Mouse (Mus musculus) embryonic fibroblast, embryonic 13.5 days (primary cell): ENCODE data around the gene Banf2. TPM values are rescaled to one million over a fixed set of nuclear protein-coding genes. Genes with fewer than 3 reads are reported as not detected.

Source experiments
- H3K27ac ChIP-seq: 2 replicates; pipeline ENCODE4 v1.5.1; 2012; ENCODE audit warnings: low read length, control low read depth, inconsistent platforms; ENCODE audit not compliant: insufficient read depth
- H3K4me1 ChIP-seq: 2 replicates; pipeline ENCODE4 v1.6.1; 2011; ENCODE audit warnings: low read length; ENCODE audit not compliant: control insufficient read depth, insufficient read depth
- H3K4me3 ChIP-seq: 2 replicates; pipeline ENCODE4 v1.5.1; 2011; ENCODE audit warnings: mild to moderate bottlenecking, control low read depth, low read length; ENCODE audit not compliant: insufficient read depth
- CTCF ChIP-seq: IDR thresholded peaks from 2 replicates; pipeline ENCODE4 v1.5.1; 2011; ENCODE audit warnings: mild to moderate bottlenecking, control low read depth, low read length, moderate library complexity, borderline replicate concordance; ENCODE audit not compliant: insufficient read depth
- POLR2A ChIP-seq: IDR thresholded peaks from 2 replicates; pipeline ENCODE4 v1.6.1; 2011; ENCODE audit warnings: low read depth, mild to moderate bottlenecking, control low read depth, low read length, moderate library complexity
- polyA plus RNA-seq: library from polyadenylated mRNA; stranded (reverse); fragments of >200 nt; gene quantifications from 2 replicates; pipeline ENCODE4 v1.2.4, GENCODE M21; 2011; ENCODE audit warnings: low read depth; ENCODE audit not compliant: missing spikeins, insufficient read length

The Banf2 gene
- polyA plus RNA-seq, 1 experiment: not detected

- Histone ChIP-seq H3K4me1 (no peaks in the 10 kb centered on the region), H3K27ac (no peak overlapping the region), H3K4me3 (no peak overlapping the region)
- no peak for TF ChIP-seq POLR2A
- no peak for TF ChIP-seq CTCF
Observed at GRCm38 (mm10) chr2:144086183-144086847, 53.5 kb downstream of the Banf2 start.

DNA sequence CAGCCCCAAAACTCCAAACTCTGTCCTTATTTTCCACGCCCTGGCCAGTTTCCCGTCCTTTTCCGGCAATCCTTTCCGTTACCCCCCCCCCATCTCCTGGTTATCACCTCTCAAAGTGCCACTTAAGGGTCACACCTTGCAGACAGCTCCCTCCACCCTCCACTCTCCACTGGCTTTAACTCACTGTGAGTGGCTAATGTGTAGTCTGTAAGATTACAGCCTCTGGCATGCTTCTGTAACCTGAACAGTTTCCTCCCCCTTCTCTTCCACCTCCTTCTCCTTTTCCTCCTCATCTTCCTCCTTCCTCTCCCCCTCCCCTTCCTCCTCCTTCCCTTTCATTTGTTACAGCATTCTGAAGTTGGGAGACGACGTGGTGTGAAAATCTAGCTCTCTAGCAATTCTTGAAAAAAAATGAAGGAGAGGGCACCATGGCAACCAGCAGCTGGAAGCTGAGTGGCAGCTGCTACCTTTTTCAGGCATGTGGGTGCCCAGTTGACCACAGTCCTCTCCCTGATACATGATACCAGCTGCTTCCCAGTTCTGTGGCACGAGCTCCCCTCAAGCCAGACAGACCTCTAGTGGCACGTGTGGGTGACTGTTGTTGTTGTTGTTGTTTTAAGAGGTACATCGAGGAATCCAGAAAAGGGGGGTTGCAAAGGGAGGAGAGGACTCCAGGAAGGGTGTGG is 55.2 kb downstream of the Banf2 start:
- Histone ChIP-seq H3K4me3 (no peak overlapping the region), H3K27ac (no peak overlapping the region), H3K4me1 (no peaks in the 10 kb centered on the region)
- TF ChIP-seq POLR2A: no peak
- no peak for TF ChIP-seq CTCF

DNA sequence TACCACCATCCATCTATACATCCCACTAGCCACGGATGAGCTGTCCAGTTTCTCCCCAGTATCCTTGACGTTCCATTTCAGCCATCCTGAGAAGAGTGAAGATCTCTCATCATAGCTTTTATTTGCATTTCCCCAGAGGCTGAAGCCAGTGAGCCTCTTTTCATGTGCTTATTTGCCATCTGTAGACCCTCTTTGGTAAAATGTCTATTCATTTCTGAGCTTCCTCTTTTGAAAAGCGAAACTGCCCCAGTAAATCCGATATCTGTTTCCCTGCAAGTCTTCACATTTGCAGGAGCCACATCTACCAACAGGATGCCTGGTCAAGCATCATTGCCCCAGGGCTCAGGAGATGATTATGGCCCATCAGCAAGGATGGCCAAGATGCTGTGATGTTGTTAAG is 59.9 kb downstream of the Banf2 start:
- TF ChIP-seq POLR2A (no peak), CTCF (no peak)
- Histone ChIP-seq H3K27ac (no peak overlapping the region), H3K4me3 (no peak overlapping the region), H3K4me1 (peaks cover 10% of the 10 kb centered on the region)

GRCm38 (mm10) chr2:144094721-144095120 is 61.9 kb downstream of the Banf2 start:
- Histone ChIP-seq H3K27ac (peak overlapping the region; percentile 84), H3K4me3 (no peak overlapping the region)

GRCm38 (mm10) chr2:144101463-144101961 is 68.7 kb downstream of the Banf2 start:
- H3K4me3 ChIP-seq: no peak overlapping the region
- no peak overlapping the region for H3K27ac ChIP-seq
- TF ChIP-seq CTCF: no peak
- no peak for TF ChIP-seq POLR2A
- H3K4me1 ChIP-seq: no peaks in the 10 kb centered on the region

More at GRCm38 (mm10) chr2:144094721-144095120, 61.9 kb downstream of the Banf2 start:
- H3K4me1 ChIP-seq: peaks cover 10% of the 10 kb centered on the region
- TF ChIP-seq CTCF (no peak), POLR2A (no peak)

DNA sequence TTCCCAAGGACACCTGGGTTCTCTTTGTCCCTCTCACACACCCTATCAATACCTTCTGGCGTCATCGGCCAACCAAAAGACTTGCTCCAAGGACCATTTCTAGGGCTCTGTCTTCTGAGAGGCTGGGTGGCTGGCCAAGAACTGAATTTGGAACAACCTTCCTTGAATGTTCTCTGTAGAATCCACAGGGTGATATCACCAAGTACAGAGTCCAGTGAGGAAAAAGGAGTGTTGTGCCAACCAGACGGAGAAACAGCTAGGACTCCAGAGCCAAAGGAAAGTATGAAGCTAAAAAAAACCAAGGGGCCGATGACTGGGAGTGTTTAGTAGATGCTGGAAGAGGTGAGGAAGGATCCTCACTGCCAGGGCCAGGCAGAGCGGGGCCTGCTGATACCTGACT is 74.5 kb downstream of the Banf2 start:
- TF ChIP-seq CTCF (no peak), POLR2A (no peak)
- Histone ChIP-seq H3K27ac (no peak overlapping the region), H3K4me3 (no peak overlapping the region), H3K4me1 (peaks cover 3% of the 10 kb centered on the region)

DNA sequence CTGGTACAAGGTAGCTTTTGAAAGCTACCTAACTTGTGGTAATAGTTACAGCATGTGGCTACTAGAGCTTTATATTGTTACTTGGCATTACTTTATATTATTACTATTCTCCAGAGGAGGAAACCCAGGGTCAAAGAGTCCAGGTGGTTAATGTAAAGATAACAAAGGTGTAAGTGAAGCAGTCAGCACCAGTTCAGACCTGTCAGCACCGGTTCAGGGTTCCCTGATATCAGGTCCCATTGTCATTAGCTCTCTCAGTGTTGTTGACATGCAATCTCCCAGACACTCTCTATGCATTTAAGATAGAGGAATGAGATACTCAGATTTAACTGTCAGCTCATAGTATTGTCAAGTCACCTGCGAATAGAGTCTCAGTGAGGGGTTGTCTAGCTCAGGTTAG is 75.0 kb downstream of the Banf2 start:
- Histone ChIP-seq H3K27ac (0 out of 2 replicates have a peak overlapping the region, but pooled peaks have one; percentile 29), H3K4me1 (peaks cover 3% of the 10 kb centered on the region), H3K4me3 (no peak overlapping the region)
- no peak for TF ChIP-seq POLR2A
- no peak for TF ChIP-seq CTCF

- H3K27ac ChIP-seq: 0 out of 2 replicates have a peak overlapping the region, but pooled peaks have one; percentile 29
Observed at GRCm38 (mm10) chr2:144108376-144108775, 75.5 kb downstream of the Banf2 start.

GRCm38 (mm10) chr2:144111966-144112365 is 79.1 kb downstream of the Banf2 start:
- Histone ChIP-seq H3K4me1 (peaks cover 3% of the 10 kb centered on the region), H3K4me3 (no peak overlapping the region), H3K27ac (no peak overlapping the region)
- TF ChIP-seq CTCF (no peak), POLR2A (no peak)

More at GRCm38 (mm10) chr2:144108376-144108775, 75.5 kb downstream of the Banf2 start:
- TF ChIP-seq POLR2A (no peak), CTCF (no peak)
- Histone ChIP-seq H3K4me1 (peaks cover 3% of the 10 kb centered on the region), H3K4me3 (no peak overlapping the region)

DNA sequence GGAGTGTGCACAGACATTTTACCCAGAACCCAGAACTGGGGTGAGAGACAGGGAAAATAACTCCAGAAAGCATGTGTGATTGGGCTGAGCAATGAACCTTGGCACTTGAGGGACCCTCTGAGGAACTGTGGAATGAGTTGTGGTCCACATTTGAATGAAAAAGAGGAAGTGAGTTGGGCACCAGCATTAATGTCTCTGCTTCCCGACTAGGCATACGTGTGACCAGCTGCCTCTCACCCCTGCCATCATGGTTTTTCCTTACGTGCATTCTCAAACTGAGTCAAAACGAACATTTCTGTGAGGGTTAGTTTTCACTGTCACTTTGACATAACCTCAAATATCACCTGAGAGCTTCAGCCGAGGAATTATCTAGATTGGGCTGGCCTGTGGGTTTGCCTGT is 79.8 kb downstream of the Banf2 start:
- Histone ChIP-seq H3K4me3 (no peak overlapping the region), H3K27ac (no peak overlapping the region), H3K4me1 (peaks cover 3% of the 10 kb centered on the region)
- no peak for TF ChIP-seq CTCF
- TF ChIP-seq POLR2A: no peak

DNA sequence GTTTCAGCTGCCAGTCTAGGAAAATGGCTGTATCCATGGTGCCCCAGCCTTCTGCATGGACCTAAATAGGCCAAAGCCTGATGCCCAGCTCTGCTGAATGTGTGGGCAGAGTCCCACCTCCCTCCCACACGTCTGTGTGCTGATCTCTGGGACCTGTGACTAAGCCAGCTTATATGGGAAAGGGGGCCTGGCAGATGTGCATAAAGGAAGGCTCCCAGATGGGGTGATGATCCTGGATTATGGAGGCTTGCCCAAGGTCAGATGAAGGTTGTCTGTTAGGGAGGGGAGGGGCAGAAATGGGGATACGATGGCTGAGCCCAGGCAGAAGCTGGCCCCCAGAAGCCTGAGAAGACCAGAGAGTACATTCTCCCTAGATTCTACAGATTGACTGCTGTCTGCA is 85.2 kb downstream of the Banf2 start:
- H3K27ac ChIP-seq: no peak overlapping the region
- peaks cover 10% of the 10 kb centered on the region for H3K4me1 ChIP-seq
- TF ChIP-seq POLR2A: no peak
- no peak overlapping the region for H3K4me3 ChIP-seq
